Comparison of ENCODE assay signal across 8 mouse cellular contexts in the genomic region with DNA sequence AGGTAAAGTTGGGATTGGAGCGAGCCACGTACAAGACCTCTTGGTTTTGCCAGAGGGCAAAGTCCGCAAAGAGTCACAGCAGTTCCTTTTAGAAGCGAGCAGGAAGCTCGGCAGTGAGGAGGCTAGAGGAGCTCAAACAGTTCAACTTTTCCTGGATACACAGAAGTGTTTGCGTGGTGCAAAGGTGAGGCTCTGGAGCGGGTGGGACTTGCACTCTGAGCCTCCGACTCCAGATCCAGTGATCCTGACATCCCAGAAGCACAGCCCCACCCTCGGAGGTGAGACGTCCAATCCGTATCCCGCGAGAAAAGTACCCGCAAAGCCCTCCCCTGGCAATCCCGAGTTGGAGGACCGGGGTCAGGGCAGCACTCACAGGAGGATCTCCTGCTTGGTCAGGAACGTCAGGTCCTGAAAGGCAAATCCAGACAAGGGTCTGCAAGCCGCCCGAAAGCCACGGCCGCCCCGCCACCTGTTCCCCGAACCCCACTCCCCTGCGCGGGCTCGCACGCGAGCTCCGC. TPM values are rescaled to one million over a fixed set of nuclear protein-coding genes. Genes with fewer than 3 reads are reported as not detected.
DNase-seq lines count a peak whose midpoint lies in the region; ATAC-seq and TF ChIP-seq lines count a peak whose summit lies in the region.

No protein-coding gene starts in this region.

- H3K4me3 ChIP-seq in heart, embryonic 14.5 days (ENCODE audit: control insufficient read depth in 1 of 2, insufficient read depth in 1 of 2, low read depth in 1 of 2, low read length in 2 of 2): peak overlapping the region; percentile 53 to 59
- H3K4me3 ChIP-seq in hindbrain, embryonic 13.5 days: peak overlapping the region; percentile 66
- peak overlapping the region; percentile 83 for H3K4me3 ChIP-seq in liver, embryonic 12.5 days
- H3K4me3 ChIP-seq in small intestine, adult 2 months (ENCODE audit: low read depth, low read length): peak overlapping the region; percentile 83

- H3K9ac ChIP-seq in heart, embryonic 14.5 days (ENCODE audit: low read length): peak overlapping the region; percentile 62
- H3K9ac ChIP-seq in hindbrain, embryonic 13.5 days: peak overlapping the region; percentile 70
- peak overlapping the region; percentile 88 for H3K9ac ChIP-seq in liver, embryonic 12.5 days

- no peak for TF ChIP-seq CTCF in small intestine, adult 2 months (IDR thresholded peaks at IDR 0.05; ENCODE audit: extremely low read depth, insufficient read length, insufficient replicate concordance, low read depth, low read length)

- H3K27me3 ChIP-seq in heart, embryonic 14.5 days (ENCODE audit: control insufficient read depth, insufficient read depth, low read length): no peaks in the 10 kb centered on the region
- peaks cover 10% of the 10 kb centered on the region for H3K27me3 ChIP-seq in hindbrain, embryonic 13.5 days
- H3K27me3 ChIP-seq in liver, embryonic 12.5 days (replicated peaks): no peaks in the 10 kb centered on the region
- no peaks in the 10 kb centered on the region for H3K27me3 ChIP-seq in small intestine, adult 2 months (ENCODE audit: control insufficient read depth, insufficient read depth, low read length)

- intact Hi-C loops in heart, postnatal 10 days (cut with DNase I): no loop called here

- peak overlapping the region in 1 of 2 experiments; percentile 11; a peak in 2 of 4 replicates for H3K27ac ChIP-seq in heart, embryonic 14.5 days (replicated peaks in 1 of 2; ENCODE audit: control insufficient read depth in 1 of 2, insufficient read depth in 1 of 2, low read depth in 2 of 2, low read length in 2 of 2)
- peak overlapping the region; percentile 52; the same call in 1 of the 2 replicates for H3K27ac ChIP-seq in hindbrain, embryonic 13.5 days
- H3K27ac ChIP-seq in liver, embryonic 12.5 days: peak overlapping the region; percentile 93
- H3K27ac ChIP-seq in small intestine, adult 2 months (ENCODE audit: insufficient read depth, low read depth, low read length): peak overlapping the region; percentile 100

- peaks cover 15% of the 10 kb centered on the region for H3K36me3 ChIP-seq in heart, embryonic 14.5 days (ENCODE audit: control insufficient read depth, insufficient read depth, low read length)
- H3K36me3 ChIP-seq in hindbrain, embryonic 13.5 days: peaks cover 15% of the 10 kb centered on the region
- H3K36me3 ChIP-seq in liver, embryonic 12.5 days: peaks cover 33% of the 10 kb centered on the region
- peaks cover 23% of the 10 kb centered on the region for H3K36me3 ChIP-seq in small intestine, adult 2 months (ENCODE audit: control insufficient read depth, insufficient read depth, low read length)

- H3K4me1 ChIP-seq in heart, embryonic 14.5 days (ENCODE audit: control insufficient read depth in 2 of 2, insufficient read depth in 2 of 2, low read length in 2 of 2): peaks cover 4 to 18% of the 10 kb centered on the region in 2 experiments; a peak in 3 of 4 replicates
- H3K4me1 ChIP-seq in hindbrain, embryonic 13.5 days (replicated peaks): peaks cover 37% of the 10 kb centered on the region
- peaks cover 59% of the 10 kb centered on the region for H3K4me1 ChIP-seq in liver, embryonic 12.5 days
- H3K4me1 ChIP-seq in small intestine, adult 2 months (ENCODE audit: control insufficient read depth, insufficient read depth, insufficient read length, low read length): peaks cover 6% of the 10 kb centered on the region

- H3K4me2 ChIP-seq in heart, embryonic 14.5 days (ENCODE audit: low read length): peak overlapping the region; percentile 89
- peak overlapping the region; percentile 89 for H3K4me2 ChIP-seq in hindbrain, embryonic 13.5 days
- H3K4me2 ChIP-seq in liver, embryonic 12.5 days: peak overlapping the region; percentile 95

- no peak; the same call in 1 of the 2 replicates for TF ChIP-seq POLR2A in small intestine, adult 2 months (IDR thresholded peaks at IDR 0.05; ENCODE audit: low read depth, low read length)

- no peak for DNase-seq in heart, postnatal 10 days
- peak; percentile 29 for DNase-seq in WW6 (ENCODE audit: low read depth, low spot score)
- no peak for DNase-seq in cerebellum, postnatal 25 days
- no peak for DNase-seq in urinary bladder, postnatal 36 days (ENCODE audit: low spot score in 2 of 2)

- WGBS in heart, embryonic 14.5 days: 2% methylated on average over 28 of the region's 29 CpGs
- WGBS in hindbrain, embryonic 13.5 days: 1% methylated on average over 29 of the region's 29 CpGs
- WGBS in liver, embryonic 12.5 days (ENCODE audit: insufficient replicate concordance): under 1% methylated on average over 29 of the region's 29 CpGs
- under 1% methylated on average over 29 of the region's 29 CpGs for WGBS in small intestine, adult 2 months

- peak; percentile 3; the same call in 1 of the 2 replicates for ATAC-seq in heart, embryonic 14.5 days (ENCODE audit: insufficient number of reproducible peaks, insufficient read depth, low FRiP score, low read depth)
- peak; percentile 33 for ATAC-seq in hindbrain, embryonic 13.5 days (ENCODE audit: low FRiP score)
- ATAC-seq in liver, embryonic 12.5 days: peak; percentile 38

- H3K9me3 ChIP-seq in heart, embryonic 14.5 days (ENCODE audit: control insufficient read depth, low read length): no peaks in the 10 kb centered on the region
- no peaks in the 10 kb centered on the region for H3K9me3 ChIP-seq in hindbrain, embryonic 13.5 days
- H3K9me3 ChIP-seq in liver, embryonic 12.5 days (replicated peaks): no peaks in the 10 kb centered on the region

RNA-seq across cellular contexts. Expression of gene Cib1, which starts 0.6 kb away (rescaled TPM):
- 56.1 and 57.6 TPM in 2 replicates for polyA plus RNA-seq in heart, embryonic 14.5 days (2014; fragmentation: Nextera tagmentation; extraction: Ambion mirVana)
- 10 to 100 TPM; 27.8 to 28.1 TPM for total RNA-seq in heart, postnatal 10 days (2021)
- 35.0 and 38.1 TPM in 2 replicates for polyA plus RNA-seq in hindbrain, embryonic 13.5 days (2015; fragmentation: Nextera tagmentation; extraction: Ambion mirVana)
- 97.5 and 99.2 TPM in 2 replicates for polyA plus RNA-seq in liver, embryonic 12.5 days (2016; fragmentation: Nextera tagmentation; extraction: Ambion mirVana)
- polyA plus RNA-seq in small intestine, adult 2 months (2012; rRNA removed): 318 and 530 TPM in 2 replicates

RNA-seq across cellular contexts. Expression of gene Gdpgp1, which starts 0.6 kb away (rescaled TPM):
- polyA plus RNA-seq in heart, embryonic 14.5 days (2014; fragmentation: Nextera tagmentation; extraction: Ambion mirVana): 3.3 and 3.6 TPM in 2 replicates
- 1 to 10 TPM; 2.2 to 2.4 TPM for total RNA-seq in heart, postnatal 10 days (2021)
- polyA plus RNA-seq in hindbrain, embryonic 13.5 days (2015; fragmentation: Nextera tagmentation; extraction: Ambion mirVana): 4.1 and 5.3 TPM in 2 replicates
- polyA plus RNA-seq in liver, embryonic 12.5 days (2016; fragmentation: Nextera tagmentation; extraction: Ambion mirVana): 3.9 and 4.4 TPM in 2 replicates
- polyA plus RNA-seq in small intestine, adult 2 months (2012; rRNA removed): 2.3 and 3.2 TPM in 2 replicates

RNA-seq across cellular contexts. Expression of gene Ttll13, which starts 14.1 kb away (rescaled TPM):
- 0.62 and 1.6 TPM in 2 replicates for polyA plus RNA-seq in heart, embryonic 14.5 days (2014; fragmentation: Nextera tagmentation; extraction: Ambion mirVana)
- under 1 TPM; 0.45 to 0.74 TPM for total RNA-seq in heart, postnatal 10 days (2021)
- polyA plus RNA-seq in hindbrain, embryonic 13.5 days (2015; fragmentation: Nextera tagmentation; extraction: Ambion mirVana): 1.7 and 2.1 TPM in 2 replicates
- polyA plus RNA-seq in liver, embryonic 12.5 days (2016; fragmentation: Nextera tagmentation; extraction: Ambion mirVana): 0.61 and 1.0 TPM in 2 replicates
- 0.05 and 0.08 TPM in 2 replicates for polyA plus RNA-seq in small intestine, adult 2 months (2012; rRNA removed)

RNA-seq across cellular contexts. Expression of gene Ngrn, which starts 29.0 kb away (rescaled TPM):
- polyA plus RNA-seq in heart, embryonic 14.5 days (2014; fragmentation: Nextera tagmentation; extraction: Ambion mirVana): 41.8 and 42.8 TPM in 2 replicates
- total RNA-seq in heart, postnatal 10 days (2021): 10 to 100 TPM; 24.0 to 27.5 TPM
- polyA plus RNA-seq in hindbrain, embryonic 13.5 days (2015; fragmentation: Nextera tagmentation; extraction: Ambion mirVana): 60.3 and 62.3 TPM in 2 replicates
- 42.0 and 45.6 TPM in 2 replicates for polyA plus RNA-seq in liver, embryonic 12.5 days (2016; fragmentation: Nextera tagmentation; extraction: Ambion mirVana)
- polyA plus RNA-seq in small intestine, adult 2 months (2012; rRNA removed): 8.9 and 12.3 TPM in 2 replicates

RNA-seq across cellular contexts. Expression of gene Vps33b, which starts 37.4 kb away (rescaled TPM):
- 11.4 and 12.0 TPM in 2 replicates for polyA plus RNA-seq in heart, embryonic 14.5 days (2014; fragmentation: Nextera tagmentation; extraction: Ambion mirVana)
- total RNA-seq in heart, postnatal 10 days (2021): 10 to 100 TPM in 1 of 2 experiments, 1 to 10 TPM in 1; 7.7 to 10.9 TPM
- 21.8 and 23.4 TPM in 2 replicates for polyA plus RNA-seq in hindbrain, embryonic 13.5 days (2015; fragmentation: Nextera tagmentation; extraction: Ambion mirVana)
- 9.0 and 11.4 TPM in 2 replicates for polyA plus RNA-seq in liver, embryonic 12.5 days (2016; fragmentation: Nextera tagmentation; extraction: Ambion mirVana)
- polyA plus RNA-seq in small intestine, adult 2 months (2012; rRNA removed): 8.8 and 17.8 TPM in 2 replicates
